Mouse (Mus musculus) liver, adult 2 months (tissue): ENCODE measurements around the gene Gm10392.

ENCODE experiments used
- CTCF ChIP-seq: fragments of 200-500 bp; IDR thresholded peaks from 2 replicates; pipeline ENCODE4 v1.5.1; 2011; ENCODE audit warnings: low read depth, low read length, control low read depth
- POLR2A ChIP-seq: fragments of 200-500 bp; IDR thresholded peaks from 2 replicates; pipeline ENCODE4 v1.6.1; 2011; ENCODE audit warnings: low read length, control low read depth; ENCODE audit not compliant: insufficient read depth; ENCODE audit errors: extremely low read depth

GRCm38 (mm10) chr11:77506941-77507340 lies 12.1 kb downstream of the Gm10392 start:
- TF ChIP-seq CTCF: no peak
- no peak for TF ChIP-seq POLR2A
